ENCODE assay signal across 24 mouse cellular contexts in the genomic region with DNA sequence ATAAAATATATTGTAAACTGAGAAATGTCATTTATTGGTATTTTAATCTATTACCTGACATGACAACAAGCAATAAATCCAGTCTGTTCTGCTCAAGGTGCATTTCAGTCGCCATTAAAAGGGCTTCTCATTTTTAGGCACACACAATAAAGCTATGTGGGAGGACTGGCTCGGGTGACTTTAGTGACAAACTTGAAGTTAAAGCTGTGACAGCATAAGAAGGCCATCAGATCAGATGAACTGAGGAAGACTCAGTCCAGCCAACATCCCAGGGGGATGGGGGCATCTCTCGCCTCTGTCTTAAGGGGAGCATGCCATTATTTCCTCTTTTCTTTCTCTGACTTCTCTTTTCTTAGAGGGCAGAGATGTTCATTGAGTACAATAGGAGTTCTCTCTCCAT.
"Had no signal": no experiment of that assay in that cellular context is flagged by ENCODE, and none has a peak within 500 bp of the region (broad histone marks: within the 10 kb centered on the region; RNA-seq: fewer than 3 reads in every experiment).

No protein-coding gene starts in this region.

- ATAC-seq: hindbrain, embryonic 16.5 days; inflammation-experienced regulatory T-cells, adult 6 months; intestine, embryonic 15.5 days; intestine, postnatal 0 days; liver, embryonic 12.5 days had no signal

- H3K4me3 ChIP-seq: gastrocnemius, adult 2 months; heart, embryonic 10.5 days; heart, embryonic 12.5 days; hindbrain, embryonic 10.5 days; hindbrain, embryonic 12.5 days; intestine, embryonic 15.5 days; layer of hippocampus, adult 2 months; limb, embryonic 13.5 days; limb, embryonic 15.5 days; liver, embryonic 12.5 days had no signal

- H3K4me2 ChIP-seq: heart, embryonic 12.5 days; hindbrain, embryonic 12.5 days; hindbrain, embryonic 14.5 days; intestine, embryonic 15.5 days; limb, embryonic 13.5 days; limb, embryonic 15.5 days; liver, embryonic 12.5 days had no signal

- H3K27me3 ChIP-seq: heart, embryonic 12.5 days; intestine, embryonic 15.5 days; limb, embryonic 13.5 days; limb, embryonic 15.5 days; liver, embryonic 12.5 days had no signal

- H3K27ac ChIP-seq: gastrocnemius, adult 2 months; heart, embryonic 10.5 days; hindbrain, embryonic 10.5 days; hindbrain, embryonic 12.5 days; hindbrain, embryonic 14.5 days; intestine, embryonic 15.5 days; layer of hippocampus, adult 2 months; limb, embryonic 13.5 days; limb, embryonic 15.5 days; liver, embryonic 12.5 days; liver, embryonic 14.5 days had no signal

- H3K36me3 ChIP-seq: heart, embryonic 10.5 days; heart, embryonic 12.5 days; hindbrain, embryonic 10.5 days; hindbrain, embryonic 12.5 days; intestine, embryonic 15.5 days; limb, embryonic 13.5 days; limb, embryonic 15.5 days; liver, embryonic 12.5 days had no signal

- H3K9me3 ChIP-seq: heart, embryonic 10.5 days; heart, embryonic 12.5 days; hindbrain, embryonic 10.5 days; hindbrain, embryonic 12.5 days; intestine, embryonic 15.5 days; limb, embryonic 13.5 days; limb, embryonic 15.5 days; liver, embryonic 12.5 days had no signal

- H3K9ac ChIP-seq: heart, embryonic 12.5 days; hindbrain, embryonic 12.5 days; hindbrain, embryonic 14.5 days; intestine, embryonic 15.5 days; limb, embryonic 13.5 days; limb, embryonic 15.5 days; liver, embryonic 12.5 days; liver, embryonic 14.5 days had no signal

- DNase-seq: gastrocnemius, adult 2 months; gastrocnemius, postnatal 10 days; gastrocnemius, postnatal 25 days; heart, adult 18-20 months; heart, postnatal 10 days; heart, postnatal 4 days; kidney, adult 18-20 months; kidney, postnatal 14 days; kidney, postnatal 36 days; left cerebral cortex, postnatal 4 days had no signal

- H3K4me1 ChIP-seq: heart, embryonic 10.5 days; heart, embryonic 12.5 days; hindbrain, embryonic 10.5 days; hindbrain, embryonic 12.5 days; intestine, embryonic 15.5 days; limb, embryonic 13.5 days; limb, embryonic 15.5 days; liver, embryonic 12.5 days had no signal
